Mouse (Mus musculus): ENCODE results near the gene Nxnl2. TPM values are rescaled to one million over a fixed set of nuclear protein-coding genes. Genes with fewer than 3 reads are reported as not detected.

The Nxnl2 gene
- polyA plus RNA-seq, 1 experiment from 2014 or later, result 2.5 TPM

- H3K4me2 ChIP-seq (replicated peaks), result no peak overlapping the region
- ATAC-seq (ENCODE audit: low FRiP score), result no peak
- no peaks in the 10 kb centered on the region for H3K36me3 ChIP-seq
- no peaks in the 10 kb centered on the region for H3K27me3 ChIP-seq
- H3K9me3 ChIP-seq (replicated peaks), result no peaks in the 10 kb centered on the region
- H3K4me1 ChIP-seq, result no peaks in the 10 kb centered on the region
- 75% methylated on average over 2 of the region's 2 CpGs for WGBS
- no peak overlapping the region for H3K4me3 ChIP-seq
- H3K9ac ChIP-seq, result no peak overlapping the region
- H3K27ac ChIP-seq, result no peak overlapping the region
Measured at GRCm38 (mm10) chr13:51214746-51215145, 43.9 kb downstream of the Nxnl2 start.

- Histone ChIP-seq H3K4me1 (peaks cover 11% of the 10 kb centered on the region), H3K27ac (no peak overlapping the region), H3K9ac (no peak overlapping the region), H3K4me2 (replicated peaks) (no peak overlapping the region), H3K4me3 (no peak overlapping the region), H3K36me3 (no peaks in the 10 kb centered on the region), H3K27me3 (no peaks in the 10 kb centered on the region), H3K9me3 (replicated peaks) (no peaks in the 10 kb centered on the region)
- ATAC-seq (ENCODE audit: low FRiP score), result no peak
- 80% methylated on average over 4 of the region's 4 CpGs for WGBS
Measured at GRCm38 (mm10) chr13:51220897-51221296, 50.1 kb downstream of the Nxnl2 start.

- no peak overlapping the region for H3K27ac ChIP-seq
- no peak overlapping the region for H3K4me2 ChIP-seq (replicated peaks)
- 73% methylated on average over 12 of the region's 12 CpGs for WGBS
Measured at GRCm38 (mm10) chr13:51221425-51222160, 50.8 kb downstream of the Nxnl2 start.

More at GRCm38 (mm10) chr13:51221425-51222160, 50.8 kb downstream of the Nxnl2 start:
- no peaks in the 10 kb centered on the region for H3K27me3 ChIP-seq
- peaks cover 11% of the 10 kb centered on the region for H3K4me1 ChIP-seq
- H3K9ac ChIP-seq, result no peak overlapping the region
- no peaks in the 10 kb centered on the region for H3K9me3 ChIP-seq (replicated peaks)
- no peaks in the 10 kb centered on the region for H3K36me3 ChIP-seq
- no peak for ATAC-seq (ENCODE audit: low FRiP score)
- H3K4me3 ChIP-seq, result no peak overlapping the region

Small RNAs within 50 kb of the gene (microRNA-seq; reads per million reads assigned to microRNA genes)
- not detected for gene Gm44341

Other genes with a start within 250 kb of the Nxnl2 start
- 129 and 132 TPM in 2 replicates for gene Spin1, start 70.1 kb upstream of the Nxnl2 start, polyA plus RNA-seq (2016; fragmentation: Nextera tagmentation; extraction: Ambion mirVana)
- gene S1pr3, start 237.6 kb downstream of the Nxnl2 start, polyA plus RNA-seq (2016; fragmentation: Nextera tagmentation; extraction: Ambion mirVana), result 56.8 and 64.5 TPM in 2 replicates